Mouse (Mus musculus) thymus, postnatal 10 days (tissue): ENCODE measurements around the gene Hhipl1.

Source experiments
- DNase-seq, 2 experiments: peaks; one replicate each; pipeline ENCODE4 v3.0.0; 2021; ENCODE audit warnings: low spot score in 2 of 2

Hhipl1 gene

DNA sequence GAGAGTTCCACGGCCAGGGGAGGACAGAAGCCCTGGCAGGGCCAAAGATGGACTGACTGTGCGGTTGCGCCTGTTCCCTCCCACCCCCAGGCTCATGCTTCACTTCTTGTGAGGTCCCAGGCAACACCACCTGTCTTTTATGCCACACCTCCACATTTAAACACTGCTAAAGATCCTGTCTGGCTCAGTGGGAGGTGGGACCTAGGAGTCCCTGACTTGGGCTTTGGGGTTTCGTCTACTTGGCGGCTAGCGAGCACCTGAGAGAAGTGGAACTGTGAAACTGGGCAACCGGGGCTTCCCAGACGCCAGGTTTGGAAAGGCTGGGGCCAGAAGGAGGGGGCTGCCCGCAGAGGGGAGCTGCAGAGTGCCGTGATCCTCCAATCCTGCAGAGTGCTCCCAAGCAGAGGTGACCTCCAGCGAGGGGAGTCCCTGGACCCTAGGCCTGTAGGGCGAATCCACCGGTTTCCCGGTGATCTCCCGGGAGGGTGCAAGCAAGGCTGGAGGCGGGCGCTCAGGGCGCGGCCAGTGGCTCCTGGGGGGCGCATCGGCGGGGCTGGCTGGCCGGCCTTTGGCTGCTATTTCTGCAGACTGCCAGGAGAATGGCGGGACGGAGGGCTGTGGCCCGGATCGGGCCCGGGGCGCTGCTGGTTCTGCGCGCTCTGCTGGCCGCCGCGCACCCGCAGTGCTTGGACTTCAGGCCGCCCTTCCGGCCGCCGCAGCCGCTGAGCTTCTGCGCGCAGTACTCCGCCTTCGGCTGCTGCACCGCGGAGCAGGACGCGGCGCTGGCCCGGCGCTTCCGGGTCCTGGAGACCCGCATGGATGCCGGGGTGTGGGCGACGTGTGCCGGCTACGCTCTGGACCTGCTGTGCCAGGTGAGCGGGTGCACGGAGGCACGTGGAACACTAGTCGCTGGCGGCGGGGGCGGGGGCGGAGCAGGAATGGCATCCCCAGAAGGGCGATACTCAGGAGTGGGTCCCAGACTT is at the start of gene Hhipl1:
Gene Hhipl1, plus strand, starts transcription at position 459 of the 983 bp plus-strand sequence.
- DNase-seq: no peak

- DNase-seq: no peak
These were observed 49.3 kb upstream of the Hhipl1 start for GRCm38 (mm10) chr12:108256734-108257133.

- no peak for DNase-seq
These were observed 46.6 kb upstream of the Hhipl1 start for GRCm38 (mm10) chr12:108259322-108260049.

- no peak for DNase-seq
These were observed 45.1 kb upstream of the Hhipl1 start for GRCm38 (mm10) chr12:108260950-108261349.

- no peak for DNase-seq
These were observed 41.2 kb upstream of the Hhipl1 start for GRCm38 (mm10) chr12:108264918-108265317.

- no peak for DNase-seq
These were observed 40.0 kb upstream of the Hhipl1 start for GRCm38 (mm10) chr12:108265831-108266619.

DNA sequence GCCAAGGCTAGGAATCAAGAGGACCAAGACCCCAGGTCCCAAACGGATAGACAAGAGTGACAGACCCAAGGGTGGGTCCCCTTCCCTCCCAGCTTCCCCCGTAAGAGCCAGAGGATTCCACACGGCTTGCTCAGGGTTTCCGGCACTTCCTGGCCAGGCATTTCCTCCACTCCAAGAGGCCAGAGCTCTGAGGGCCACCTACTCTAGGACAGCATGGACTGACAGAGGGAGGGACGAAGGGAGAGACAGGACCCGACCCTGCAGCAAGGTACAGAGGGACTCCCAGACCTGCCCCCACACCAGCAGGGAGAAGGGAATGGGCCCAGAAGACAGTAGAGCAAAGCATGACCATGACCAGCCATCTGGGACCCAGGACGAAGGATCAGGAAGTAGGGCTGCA is 38.4 kb upstream of the Hhipl1 start:
- no peak for DNase-seq

GRCm38 (mm10) chr12:108268970-108269369 is 37.1 kb upstream of the Hhipl1 start:
- DNase-seq: no peak

DNA sequence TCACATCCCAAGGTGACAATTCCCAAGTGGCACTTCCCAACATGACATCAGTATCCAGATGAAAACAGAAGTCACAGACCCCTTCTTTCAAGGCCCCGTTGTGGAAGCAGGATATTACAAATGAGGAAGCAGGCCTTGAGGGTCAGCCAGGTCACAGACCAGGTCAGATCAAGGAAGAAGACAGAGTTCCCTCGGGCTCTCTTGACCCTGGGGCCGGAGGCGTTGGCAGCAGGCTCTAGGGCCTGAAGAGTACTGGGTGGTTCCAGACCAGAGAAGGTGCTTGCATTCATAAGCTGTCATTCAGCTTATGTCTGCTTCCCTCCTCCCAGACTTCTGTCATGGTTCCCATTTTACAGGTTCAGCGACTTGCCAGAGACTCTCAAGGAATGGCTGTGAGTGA is 36.4 kb upstream of the Hhipl1 start:
- DNase-seq: no peak

DNA sequence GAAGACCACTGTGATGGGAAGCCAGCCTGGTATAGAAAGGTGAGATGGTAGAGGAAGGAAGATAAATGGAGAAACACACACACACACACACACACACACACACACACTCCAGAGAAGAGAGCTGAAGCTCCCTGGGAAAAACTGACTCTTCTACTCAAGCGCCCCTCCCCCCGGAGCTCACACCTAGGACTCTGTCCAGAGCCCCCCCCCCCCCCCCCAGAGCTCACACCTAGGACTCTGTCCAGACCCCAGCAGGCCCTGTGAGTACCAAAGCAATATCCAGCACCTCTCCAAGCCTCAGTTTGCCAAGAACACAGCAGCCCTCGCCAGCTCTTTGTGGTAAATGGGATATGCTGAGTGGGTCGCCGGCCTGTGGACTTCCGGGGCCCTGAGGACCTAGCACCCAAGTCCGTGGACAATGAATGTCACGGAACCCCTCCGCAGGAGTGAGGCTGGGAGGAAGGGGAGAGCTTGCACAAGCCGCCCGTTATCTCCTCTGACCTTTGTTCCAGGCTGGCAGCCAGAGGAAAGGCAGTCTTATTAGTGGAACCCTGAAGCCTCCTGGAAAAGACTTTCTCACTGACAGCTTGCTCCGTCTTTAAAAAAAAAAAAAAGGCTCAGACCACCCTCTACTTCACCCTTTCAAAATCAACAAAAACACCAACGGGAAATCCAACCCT is 35.7 kb upstream of the Hhipl1 start:
- DNase-seq: no peak

- no peak for DNase-seq
These were observed 34.5 kb upstream of the Hhipl1 start for GRCm38 (mm10) chr12:108271351-108272142.

DNA sequence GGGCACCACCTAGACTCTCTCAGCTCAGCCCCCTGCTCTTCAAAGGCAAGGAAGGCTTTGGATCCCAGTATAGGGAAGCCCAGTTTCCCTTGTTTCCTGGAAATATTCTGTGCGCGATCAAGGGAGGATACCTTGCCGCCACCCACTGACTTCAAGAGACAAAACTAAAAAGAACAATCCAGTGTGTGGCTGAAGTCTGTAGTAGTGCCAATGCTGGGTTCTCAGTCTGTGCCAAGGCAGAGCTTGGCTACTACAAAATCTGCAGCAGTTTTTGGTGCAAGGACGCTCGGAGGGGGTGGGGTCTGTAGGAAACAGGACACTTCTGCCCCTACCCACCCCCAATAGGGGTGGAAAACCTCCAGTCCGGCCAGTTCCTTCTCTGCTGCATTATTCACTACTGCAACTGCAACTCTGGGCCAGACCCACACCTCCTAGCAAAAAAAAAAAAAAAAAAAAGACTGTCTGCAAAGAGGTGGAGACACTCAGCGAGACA is 33.9 kb upstream of the Hhipl1 start:
- no peak for DNase-seq

- DNase-seq: no peak
These were observed 32.4 kb upstream of the Hhipl1 start for GRCm38 (mm10) chr12:108273466-108274312.

DNA sequence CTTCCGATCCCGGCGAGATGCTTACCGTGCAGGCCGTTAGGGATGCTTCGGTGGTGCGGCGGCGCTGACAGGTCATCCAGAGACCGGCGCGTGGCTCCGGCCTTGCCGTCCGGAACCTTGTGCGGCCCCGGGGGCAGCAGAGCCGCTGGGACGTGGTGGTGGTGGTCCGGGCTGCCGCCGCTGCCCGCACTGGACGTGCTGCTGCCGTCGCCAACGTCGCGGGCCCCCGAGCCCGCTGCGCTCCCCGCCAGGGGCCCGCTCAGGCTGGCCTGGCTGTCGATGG is 31.8 kb upstream of the Hhipl1 start:
- DNase-seq: peak; percentile 35 to 39

GRCm38 (mm10) chr12:108274661-108275507 is 31.2 kb upstream of the Hhipl1 start, which contains the start of gene Ccdc85c:
Gene Ccdc85c (minus strand): TSS chr12:108275425.
- peak; percentile 51 to 58 for DNase-seq

DNA sequence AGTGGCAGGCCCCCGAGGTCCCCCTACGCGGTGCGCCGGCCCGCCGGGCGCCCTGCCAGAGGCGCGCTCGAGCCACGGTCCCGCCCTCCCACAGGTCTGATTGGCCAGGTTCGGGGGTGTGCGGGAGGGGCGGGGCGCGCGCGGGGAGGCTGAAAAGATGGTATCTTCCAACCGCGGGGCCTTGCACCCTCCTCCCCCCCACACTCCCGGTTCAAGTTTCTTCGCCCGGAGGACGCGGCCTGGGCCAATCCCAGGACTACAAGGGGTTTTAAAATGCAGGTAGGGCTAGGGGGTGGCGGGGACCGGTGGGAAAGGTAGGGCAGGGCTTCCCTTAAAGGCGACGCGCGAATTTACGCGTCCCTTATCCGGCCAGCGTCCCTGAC is 30.6 kb upstream of the Hhipl1 start:
- peak; percentile 98 for DNase-seq

DNA sequence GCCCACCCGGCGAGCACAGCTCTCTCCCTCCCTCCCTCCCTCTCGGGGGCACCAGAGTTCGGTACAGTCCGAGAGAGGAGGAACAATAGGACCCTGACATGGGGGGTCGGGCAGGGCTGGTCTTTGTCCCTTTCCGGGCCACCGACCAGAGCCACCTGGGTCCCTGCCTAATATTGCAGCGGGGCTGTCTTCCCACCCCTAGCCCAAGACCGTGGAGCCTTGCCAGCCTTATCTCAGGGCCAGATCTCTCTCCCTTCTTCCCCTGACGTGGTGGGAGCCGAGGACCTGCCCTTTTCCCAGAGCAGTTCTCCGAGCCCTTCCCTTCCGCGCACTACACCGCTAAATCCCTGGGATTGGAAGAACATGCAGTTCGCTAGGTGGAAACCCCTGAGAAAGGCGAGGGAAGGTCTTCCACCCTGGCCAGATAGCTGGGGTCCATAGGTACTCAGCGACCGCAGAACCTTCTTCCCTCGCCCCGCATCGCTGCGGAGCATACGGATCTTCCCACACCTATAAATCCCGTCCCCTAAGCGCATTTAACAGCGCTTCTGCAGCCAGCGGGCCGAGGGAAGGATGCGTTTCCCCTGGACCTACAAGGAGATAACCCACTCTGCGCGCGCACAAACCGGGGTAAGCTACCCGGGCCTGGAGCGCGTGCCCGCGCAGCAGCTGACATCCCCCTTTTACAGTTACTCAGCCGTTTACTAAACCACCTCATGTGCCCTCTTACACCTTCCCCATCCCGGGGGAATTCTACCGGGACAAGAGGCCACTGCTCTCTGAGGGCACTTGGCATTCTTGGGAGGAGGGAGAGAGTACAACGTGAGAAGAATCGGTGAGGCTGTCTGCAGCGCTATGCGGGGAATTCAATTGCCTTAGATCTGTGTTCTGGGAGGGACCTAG is 29.9 kb upstream of the Hhipl1 start:
- DNase-seq: peak; percentile 67 to 74
